Mouse (Mus musculus) left cerebral cortex, postnatal 25 days (tissue): ENCODE measurements around the gene Smim22. TPM values are rescaled to one million over a fixed set of nuclear protein-coding genes. Genes with fewer than 3 reads are reported as not detected.

ENCODE experiments used
- DNase-seq, 2 experiments: peaks; one replicate each; pipeline ENCODE4 v3.0.0; 2022; ENCODE audit warnings: low spot score in 2 of 2, mixed read lengths in 1 of 2
- intact Hi-C: fragments of 180-260 bp; cut with DNase I; formaldehyde crosslinking; loops from one replicate; pipeline ENCODE4 v1.15.1; 2025
- total RNA-seq, 2 experiments: library from RNA; stranded (reverse); gene quantifications; 2 replicates each; pipeline ENCODE4 v1.2.3; 2021

Smim22 gene
- total RNA-seq = not detected

GRCm38 (mm10) chr16:5007067-5007466 is at the start of gene Smim22:
Gene Smim22, plus strand, starts transcription at chr16:5007288.
- DNase-seq = no peak
- intact Hi-C loops = no loop called here

GRCm38 (mm10) chr16:4957446-4957845 is 49.6 kb upstream of the Smim22 start:
- intact Hi-C loops = no loop called here
- no peak for DNase-seq

- DNase-seq = no peak
- intact Hi-C loops = no loop called here
These were observed 46.8 kb upstream of the Smim22 start for GRCm38 (mm10) chr16:4960260-4960659.

GRCm38 (mm10) chr16:4963346-4963745 is 43.7 kb upstream of the Smim22 start:
- intact Hi-C loops = no loop called here

GRCm38 (mm10) chr16:4963797-4964709 is 43.0 kb upstream of the Smim22 start, which contains the start of gene Anks3:
Gene Anks3, minus strand, starts transcription at chr16:4964205.
- intact Hi-C loops = loop anchor here (2.0 kb wide), 3 partner anchors 49 to 85 kb away; partner anchors contain the start of genes Glyr1, Mgrn1 and Rogdi
- peak; percentile 100 for DNase-seq

More at GRCm38 (mm10) chr16:4963346-4963745, 43.7 kb upstream of the Smim22 start:
- DNase-seq = no peak

GRCm38 (mm10) chr16:4964731-4965391 is 42.2 kb upstream of the Smim22 start:
- no peak for DNase-seq
- intact Hi-C loops = loop anchor here (2.0 kb wide), 3 partner anchors 48 to 84 kb away; partner anchors contain the start of genes Glyr1, Mgrn1 and Rogdi

GRCm38 (mm10) chr16:4965392-4966129 is 41.5 kb upstream of the Smim22 start:
- intact Hi-C loops = loop anchor here (2.0 kb wide), 3 partner anchors 47 to 83 kb away; partner anchors contain the start of genes Glyr1, Mgrn1 and Rogdi

GRCm38 (mm10) chr16:4968426-4968825 is 38.7 kb upstream of the Smim22 start:
- intact Hi-C loops = no loop called here
- no peak for DNase-seq

More at GRCm38 (mm10) chr16:4965392-4966129, 41.5 kb upstream of the Smim22 start:
- DNase-seq = no peak

- intact Hi-C loops = no loop called here
- DNase-seq = no peak
These were observed 37.8 kb upstream of the Smim22 start for GRCm38 (mm10) chr16:4969055-4969843.

- intact Hi-C loops = no loop called here
These were observed 35.5 kb upstream of the Smim22 start for GRCm38 (mm10) chr16:4971626-4972025.

GRCm38 (mm10) chr16:4974521-4974920 is 32.6 kb upstream of the Smim22 start:
- intact Hi-C loops = no loop called here

More at GRCm38 (mm10) chr16:4971626-4972025, 35.5 kb upstream of the Smim22 start:
- DNase-seq = no peak

GRCm38 (mm10) chr16:4976180-4976579 is 30.9 kb upstream of the Smim22 start:
- DNase-seq = peak; percentile 47 to 48
- intact Hi-C loops = loop anchor here (2.0 to 5.0 kb wide), 2 partner anchors 37 to 171 kb away; partner anchors contain the start of genes Rogdi and Sec14l5

More at GRCm38 (mm10) chr16:4974521-4974920, 32.6 kb upstream of the Smim22 start:
- no peak for DNase-seq

GRCm38 (mm10) chr16:4978275-4979051 is 28.6 kb upstream of the Smim22 start:
- intact Hi-C loops = loop anchor here (5.0 kb wide), 1 partner anchor 169 kb away; the partner anchor contains the start of gene Sec14l5
- DNase-seq = peak; percentile 52 to 83

- intact Hi-C loops = loop anchor here (5.0 kb wide), 1 partner anchor 167 kb away; the partner anchor contains the start of gene Sec14l5
- no peak for DNase-seq
These were observed 27.2 kb upstream of the Smim22 start for GRCm38 (mm10) chr16:4979755-4980380.

- intact Hi-C loops = no loop called here
- no peak for DNase-seq
These were observed 22.4 kb upstream of the Smim22 start for GRCm38 (mm10) chr16:4984717-4985116.

- intact Hi-C loops = no loop called here
- DNase-seq = no peak
These were observed 13.8 kb upstream of the Smim22 start for GRCm38 (mm10) chr16:4993276-4993675.

- intact Hi-C loops = no loop called here
These were observed 9.5 kb upstream of the Smim22 start, which contains the start of gene Sept12 for GRCm38 (mm10) chr16:4997553-4997952. Gene Sept12, minus strand, starts transcription at chr16:4997852.

More at GRCm38 (mm10) chr16:4997553-4997952, 9.5 kb upstream of the Smim22 start, which contains the start of gene Sept12:
- DNase-seq = no peak
